Mouse (Mus musculus): Measurements from ENCODE around the gene Tmem209. TPM values are rescaled to one million over a fixed set of nuclear protein-coding genes. Genes with fewer than 3 reads are reported as not detected.

The Tmem209 gene
- polyA plus RNA-seq (2015; fragmentation: Nextera tagmentation; extraction: Ambion mirVana) = 31.5 and 33.6 TPM in 2 replicates

DNA sequence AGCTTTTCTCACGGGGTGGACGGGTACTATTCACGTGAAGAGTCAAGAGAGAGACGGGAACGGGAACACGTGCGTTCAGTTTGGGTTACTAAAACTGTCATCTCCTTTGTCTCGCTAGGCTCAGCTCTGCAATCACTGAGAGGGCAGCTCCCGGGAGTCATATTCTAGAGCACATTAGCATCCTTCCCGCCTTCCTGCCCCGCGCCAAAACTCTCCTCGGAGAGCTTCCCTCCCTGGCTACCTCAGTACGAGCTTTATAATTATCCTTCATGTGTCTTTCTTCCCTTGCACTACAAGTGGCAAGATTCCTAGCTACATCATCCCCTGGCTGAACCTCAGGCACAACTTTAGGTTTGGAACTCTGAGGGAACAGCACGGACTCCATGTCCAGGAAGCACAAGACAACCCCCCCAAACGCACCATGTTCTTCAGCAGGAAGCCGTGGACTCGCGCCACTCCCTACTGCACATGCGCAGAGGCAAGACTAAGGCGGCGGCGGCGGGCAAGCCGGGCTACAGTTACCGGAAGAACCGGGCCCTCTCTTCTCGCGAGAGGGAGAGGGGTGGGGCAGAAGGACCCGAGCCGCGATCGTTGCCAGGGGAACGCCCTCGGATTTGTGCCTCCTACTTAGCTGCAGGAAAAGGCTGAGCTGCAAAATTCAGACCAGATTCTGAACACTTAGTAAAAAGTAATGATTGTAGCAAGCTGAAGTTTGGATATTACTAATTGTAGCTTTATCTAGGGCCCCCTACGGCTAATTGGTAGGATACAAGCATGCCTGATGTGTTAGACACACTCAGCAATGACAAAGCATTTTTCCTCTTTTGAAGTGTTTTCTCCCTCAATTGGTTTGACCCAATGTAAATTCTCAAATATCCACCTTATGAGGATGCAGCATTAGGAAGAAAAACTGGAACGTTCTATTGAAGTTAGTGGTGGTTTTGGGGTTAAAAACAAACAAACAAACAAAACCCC, at the start of gene Tmem209, which contains the start of gene Ssmem1:
TSS of gene Tmem209 (minus strand) at position 519 of the 975 bp plus-strand sequence.
TSS of gene Ssmem1 (plus strand) at position 585 of the 975 bp plus-strand sequence.
- Histone ChIP-seq H3K27ac (peak within 1 kb of the TSS; percentile 95), H3K9ac (peak within 1 kb of the TSS; percentile 64), H3K36me3 (0 out of 2 replicates have a peak, but pooled peaks cover 8% of the 10 kb centered on the region), H3K9me3 (no peaks in the 10 kb centered on the region), H3K4me1 (replicated peaks) (0 out of 2 replicates have a peak, but pooled peaks cover 3% of the 10 kb centered on the region), H3K27me3 (replicated peaks) (no peaks in the 10 kb centered on the region), H3K4me2 (replicated peaks) (peak within 1 kb of the TSS; percentile 67), H3K4me3 (replicated peaks) (peak within 1 kb of the TSS; percentile 49)
- ATAC-seq = peak; percentile 99
- under 1% methylated on average over 37 of the region's 37 CpGs for WGBS

DNA sequence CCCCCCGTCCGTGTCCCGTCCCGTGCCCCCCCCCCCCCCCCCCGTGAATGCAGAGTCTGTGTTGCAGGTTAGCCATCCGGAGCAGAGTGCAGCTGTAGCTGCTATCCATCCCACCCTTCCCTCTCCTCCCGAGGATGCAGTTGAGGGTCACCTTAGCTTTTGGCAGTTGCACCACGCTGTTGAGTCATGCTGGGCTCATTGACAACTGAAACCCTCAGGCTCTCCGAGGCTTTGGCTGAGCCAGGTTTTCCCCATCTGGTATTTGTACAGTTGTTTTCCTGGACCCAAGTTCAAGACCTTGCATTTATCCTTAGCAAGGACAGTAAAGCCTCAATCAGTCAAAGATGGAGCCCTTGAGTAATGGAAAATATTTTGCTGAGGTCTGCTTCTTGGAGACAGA, 46.5 kb upstream of the Tmem209 start:
- no peaks in the 10 kb centered on the region for H3K36me3 ChIP-seq
- no peak for ATAC-seq
- H3K9ac ChIP-seq = no peak overlapping the region
- H3K27me3 ChIP-seq (replicated peaks) = no peaks in the 10 kb centered on the region
- no peak overlapping the region for H3K27ac ChIP-seq
- 0 out of 2 replicates have a peak, but pooled peaks cover 5% of the 10 kb centered on the region for H3K4me1 ChIP-seq (replicated peaks)
- no peaks in the 10 kb centered on the region for H3K9me3 ChIP-seq
- 20% methylated on average over 8 of the region's 9 CpGs for WGBS
- no peak overlapping the region for H3K4me3 ChIP-seq (replicated peaks)
- no peak overlapping the region for H3K4me2 ChIP-seq (replicated peaks)

- no peak overlapping the region for H3K27ac ChIP-seq
- ATAC-seq = no peak
- H3K36me3 ChIP-seq = no peaks in the 10 kb centered on the region
- 0 out of 2 replicates have a peak, but pooled peaks cover 5% of the 10 kb centered on the region for H3K4me1 ChIP-seq (replicated peaks)
- 92% methylated on average over 5 of the region's 5 CpGs for WGBS
- H3K4me3 ChIP-seq (replicated peaks) = no peak overlapping the region
- H3K9me3 ChIP-seq = no peaks in the 10 kb centered on the region
- no peak overlapping the region for H3K9ac ChIP-seq
- no peak overlapping the region for H3K4me2 ChIP-seq (replicated peaks)
- H3K27me3 ChIP-seq (replicated peaks) = no peaks in the 10 kb centered on the region
Observed at GRCm38 (mm10) chr6:30554621-30555170, 45.1 kb upstream of the Tmem209 start.

GRCm38 (mm10) chr6:30554092-30554491, 44.5 kb upstream of the Tmem209 start:
- no peaks in the 10 kb centered on the region for H3K36me3 ChIP-seq

GRCm38 (mm10) chr6:30553381-30554010, 43.9 kb upstream of the Tmem209 start:
- Histone ChIP-seq H3K4me1 (replicated peaks) (peaks cover 10% of the 10 kb centered on the region), H3K36me3 (no peaks in the 10 kb centered on the region), H3K27me3 (replicated peaks) (no peaks in the 10 kb centered on the region), H3K4me3 (replicated peaks) (no peak overlapping the region), H3K9me3 (no peaks in the 10 kb centered on the region), H3K9ac (no peak overlapping the region), H3K27ac (no peak overlapping the region), H3K4me2 (replicated peaks) (no peak overlapping the region)
- WGBS = 69% methylated on average over 7 of the region's 7 CpGs
- ATAC-seq = no peak

More at GRCm38 (mm10) chr6:30554092-30554491, 44.5 kb upstream of the Tmem209 start:
- no peaks in the 10 kb centered on the region for H3K27me3 ChIP-seq (replicated peaks)
- no peak overlapping the region for H3K9ac ChIP-seq
- peaks cover 9% of the 10 kb centered on the region for H3K4me1 ChIP-seq (replicated peaks)
- no peak overlapping the region for H3K4me2 ChIP-seq (replicated peaks)
- no peak overlapping the region for H3K4me3 ChIP-seq (replicated peaks)
- H3K27ac ChIP-seq = no peak overlapping the region
- ATAC-seq = no peak
- WGBS = 88% methylated on average over 5 of the region's 5 CpGs
- no peaks in the 10 kb centered on the region for H3K9me3 ChIP-seq

DNA sequence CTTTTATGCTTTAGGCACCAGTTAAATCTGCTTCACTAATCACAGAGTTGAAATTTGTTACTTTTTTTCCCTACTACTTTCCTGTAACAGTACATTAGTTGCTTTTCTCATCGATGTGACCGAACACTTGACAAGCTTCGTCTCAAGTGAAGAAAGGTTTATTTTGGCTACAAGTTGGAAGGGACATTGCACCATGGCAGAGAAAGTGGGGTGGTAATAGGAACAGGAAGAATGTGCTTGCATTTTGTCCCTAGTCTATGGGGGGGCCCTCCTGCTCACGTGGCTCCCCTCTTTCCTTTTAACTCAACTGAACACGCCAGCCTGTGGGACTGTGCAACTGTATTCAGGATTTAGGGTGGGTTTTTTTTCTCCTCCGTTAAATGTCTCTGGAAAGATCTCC, 43.0 kb upstream of the Tmem209 start:
- Histone ChIP-seq H3K27me3 (replicated peaks) (no peaks in the 10 kb centered on the region), H3K9me3 (no peaks in the 10 kb centered on the region), H3K4me2 (replicated peaks) (no peak overlapping the region), H3K4me3 (replicated peaks) (no peak overlapping the region), H3K27ac (no peak overlapping the region), H3K4me1 (replicated peaks) (peaks cover 13% of the 10 kb centered on the region), H3K9ac (no peak overlapping the region), H3K36me3 (no peaks in the 10 kb centered on the region)
- no peak for ATAC-seq
- WGBS = 56% methylated on average over 6 of the region's 6 CpGs

GRCm38 (mm10) chr6:30551644-30552580, 42.3 kb upstream of the Tmem209 start:
- no peak for ATAC-seq
- WGBS = 33% methylated on average over 23 of the region's 23 CpGs
- Histone ChIP-seq H3K27ac (no peak overlapping the region), H3K4me2 (replicated peaks) (peak overlapping the region; percentile 28), H3K4me3 (replicated peaks) (no peak overlapping the region), H3K27me3 (replicated peaks) (no peaks in the 10 kb centered on the region), H3K4me1 (replicated peaks) (peaks cover 14% of the 10 kb centered on the region), H3K36me3 (no peaks in the 10 kb centered on the region), H3K9ac (no peak overlapping the region), H3K9me3 (no peaks in the 10 kb centered on the region)

DNA sequence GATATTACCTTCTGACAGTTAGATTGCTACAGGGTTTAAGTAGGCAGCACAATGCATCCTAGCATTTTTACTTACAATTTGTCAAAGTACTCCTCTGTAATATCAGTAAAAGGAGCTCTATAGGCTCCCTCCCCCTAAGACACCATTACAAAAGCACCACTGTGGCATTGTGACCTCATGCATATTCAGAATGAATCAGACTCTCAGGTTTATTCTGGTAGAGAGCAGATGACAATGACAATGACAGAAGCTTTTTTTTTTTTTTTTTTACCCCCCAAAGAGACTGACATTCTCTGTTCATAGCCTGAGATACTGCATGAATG, 41.6 kb upstream of the Tmem209 start:
- Histone ChIP-seq H3K27me3 (replicated peaks) (no peaks in the 10 kb centered on the region), H3K4me2 (replicated peaks) (no peak overlapping the region), H3K9me3 (no peaks in the 10 kb centered on the region), H3K4me3 (replicated peaks) (no peak overlapping the region), H3K27ac (no peak overlapping the region), H3K9ac (no peak overlapping the region), H3K4me1 (replicated peaks) (peaks cover 19% of the 10 kb centered on the region), H3K36me3 (no peaks in the 10 kb centered on the region)
- ATAC-seq = no peak

DNA sequence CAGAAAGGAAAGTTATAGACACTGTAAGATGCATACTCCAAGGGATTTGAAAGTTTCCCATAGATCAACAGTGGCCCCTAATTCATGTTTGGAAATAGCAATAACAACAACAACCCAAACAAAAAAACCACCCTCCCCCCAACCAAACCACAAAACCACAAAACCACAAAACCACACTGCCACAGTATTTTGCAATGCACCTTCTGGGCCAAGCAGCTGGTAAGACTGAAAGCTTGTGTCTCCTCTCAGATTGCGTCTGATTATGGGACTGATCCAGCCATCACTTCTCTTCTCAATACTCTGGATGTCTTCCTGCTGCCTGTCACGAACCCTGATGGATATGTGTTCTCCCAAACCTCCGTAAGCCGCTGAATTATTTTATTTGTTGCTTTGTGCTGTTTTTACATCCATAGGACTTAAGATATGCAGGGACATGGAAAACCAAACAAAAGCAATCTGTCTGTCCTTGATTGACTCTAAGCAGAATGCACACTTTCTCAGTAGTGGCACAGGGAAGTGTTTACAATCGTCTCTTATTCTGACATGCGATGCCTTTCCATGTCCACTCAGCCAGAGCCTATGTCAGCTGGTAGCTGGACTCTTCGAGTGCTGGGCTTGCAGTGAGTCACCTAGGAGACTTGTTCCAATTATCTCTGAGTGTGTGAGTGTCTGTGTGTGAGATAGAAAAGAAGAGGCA, 41.1 kb upstream of the Tmem209 start:
- H3K4me2 ChIP-seq (replicated peaks) = no peak overlapping the region
- peaks cover 19% of the 10 kb centered on the region for H3K4me1 ChIP-seq (replicated peaks)
- H3K9ac ChIP-seq = no peak overlapping the region
- no peak for ATAC-seq
- no peaks in the 10 kb centered on the region for H3K27me3 ChIP-seq (replicated peaks)
- H3K27ac ChIP-seq = no peak overlapping the region
- H3K4me3 ChIP-seq (replicated peaks) = no peak overlapping the region
- WGBS = 87% methylated on average over 7 of the region's 7 CpGs
- H3K36me3 ChIP-seq = no peaks in the 10 kb centered on the region
- no peaks in the 10 kb centered on the region for H3K9me3 ChIP-seq

- ATAC-seq = 0 out of 2 replicates have a peak, but pooled peaks have one; percentile 27
- Histone ChIP-seq H3K27ac (peak overlapping the region; percentile 60; the same call in 1 of the 2 replicates), H3K9ac (no peak overlapping the region), H3K9me3 (no peaks in the 10 kb centered on the region), H3K27me3 (replicated peaks) (no peaks in the 10 kb centered on the region), H3K36me3 (no peaks in the 10 kb centered on the region), H3K4me2 (replicated peaks) (no peak overlapping the region), H3K4me3 (replicated peaks) (no peak overlapping the region), H3K4me1 (replicated peaks) (peaks cover 19% of the 10 kb centered on the region)
- WGBS = 25% methylated on average over 15 of the region's 15 CpGs
Observed at GRCm38 (mm10) chr6:30549231-30549761, 39.7 kb upstream of the Tmem209 start.

Data from intestine, embryonic 15.5 days (tissue).